Mouse (Mus musculus) testis, adult 2 months (tissue): Measurements from ENCODE around the gene Gm10382.

Experiments used
- CTCF ChIP-seq: fragments of 200-500 bp; IDR thresholded peaks from 2 replicates; pipeline ENCODE4 v1.5.1; 2012; ENCODE audit warnings: low read depth, mild to moderate bottlenecking, inconsistent platforms, low read length, moderate library complexity; ENCODE audit not compliant: control insufficient read depth, insufficient read depth, insufficient replicate concordance
- POLR2A ChIP-seq: fragments of 200-500 bp; IDR thresholded peaks from 2 replicates; pipeline ENCODE4 v1.6.1; 2012; ENCODE audit warnings: low read depth, mild to moderate bottlenecking, inconsistent platforms, low read length, moderate library complexity; ENCODE audit not compliant: control insufficient read depth

GRCm38 (mm10) chr5:125407020-125407830 is 18.1 kb downstream of the Gm10382 start:
- TF ChIP-seq CTCF (no peak), POLR2A (no peak)
